Mouse (Mus musculus) intestine, embryonic 16.5 days (tissue): Measurements from ENCODE around the gene Klb. TPM values are rescaled to one million over a fixed set of nuclear protein-coding genes. Genes with fewer than 3 reads are reported as not detected.

Experiments used
- ATAC-seq: fragments of 200-750 bp; cut with Nextera tagmentation; 2 replicates; pipeline ENCODE4 v1.8.0; 2017; ENCODE audit warnings: moderate TSS enrichment, moderate library complexity
- H3K27ac ChIP-seq: fragments of 300-500 bp; sonication (generic); 2 replicates; pipeline ENCODE4 v1.5.1; 2014; ENCODE audit warnings: mild to moderate bottlenecking, low read length
- H3K27me3 ChIP-seq: fragments of 300-500 bp; sonication (generic); replicated peaks from 2 replicates; pipeline ENCODE4 v1.6.1; 2014; ENCODE audit warnings: low read length, control low read depth, mixed read lengths; ENCODE audit not compliant: control insufficient read depth, insufficient read depth
- H3K36me3 ChIP-seq: fragments of 300-500 bp; sonication (generic); 2 replicates; pipeline ENCODE4 v1.6.1; 2014; ENCODE audit warnings: low read length, control low read depth; ENCODE audit not compliant: control insufficient read depth, insufficient read depth
- H3K4me1 ChIP-seq: fragments of 300-500 bp; sonication (generic); 2 replicates; pipeline ENCODE4 v1.6.1; 2014; ENCODE audit warnings: low read length, control low read depth, mixed read lengths; ENCODE audit not compliant: control insufficient read depth, insufficient read depth
- H3K4me2 ChIP-seq: fragments of 300-500 bp; sonication (generic); 2 replicates; pipeline ENCODE4 v1.6.1; 2014; ENCODE audit warnings: low read depth, low read length, control low read depth
- H3K4me3 ChIP-seq: fragments of 300-500 bp; sonication (generic); 2 replicates; pipeline ENCODE4 v1.5.1; 2014; ENCODE audit warnings: mild to moderate bottlenecking, low read length
- H3K9ac ChIP-seq: fragments of 300-500 bp; sonication (generic); 2 replicates; pipeline ENCODE4 v1.6.1; 2014; ENCODE audit warnings: low read depth, low read length
- H3K9me3 ChIP-seq: fragments of 300-500 bp; sonication (generic); 2 replicates; pipeline ENCODE4 v1.6.1; 2016; ENCODE audit warnings: low read length, control low read depth; ENCODE audit not compliant: control insufficient read depth
- WGBS: fragments of 180-500 bp; shearing (Covaris S2); extraction: QIAGEN DNeasy Blood & Tissue Kit; methylation state at CpG from one replicate; pipeline ENCODE4 v1.1.7; 2014; 5-methylcytosine and 5-hydroxymethylcytosine counted together
- polyA plus RNA-seq: library from polyadenylated mRNA; unstranded; fragments of >200 nt; fragmentation: Nextera tagmentation; extraction: Ambion mirVana; gene quantifications from 2 replicates; pipeline ENCODE4 v1.2.1, GENCODE M21; 2015

Klb gene
- polyA plus RNA-seq, 1 experiment from 2014 or later, result 2.9 TPM

GRCm38 (mm10) chr5:65326212-65326611, 21.9 kb upstream of the Klb start:
- WGBS, result 54% methylated on average over 5 of the region's 5 CpGs
- no peak for ATAC-seq
- Histone ChIP-seq H3K36me3 (no peaks in the 10 kb centered on the region), H3K4me3 (no peak overlapping the region), H3K27me3 (no peaks in the 10 kb centered on the region), H3K9ac (no peak overlapping the region), H3K4me1 (0 out of 2 replicates have a peak, but pooled peaks cover 3% of the 10 kb centered on the region), H3K4me2 (no peak overlapping the region), H3K27ac (peak overlapping the region; percentile 65; the same call in 1 of the 2 replicates), H3K9me3 (no peaks in the 10 kb centered on the region)

DNA sequence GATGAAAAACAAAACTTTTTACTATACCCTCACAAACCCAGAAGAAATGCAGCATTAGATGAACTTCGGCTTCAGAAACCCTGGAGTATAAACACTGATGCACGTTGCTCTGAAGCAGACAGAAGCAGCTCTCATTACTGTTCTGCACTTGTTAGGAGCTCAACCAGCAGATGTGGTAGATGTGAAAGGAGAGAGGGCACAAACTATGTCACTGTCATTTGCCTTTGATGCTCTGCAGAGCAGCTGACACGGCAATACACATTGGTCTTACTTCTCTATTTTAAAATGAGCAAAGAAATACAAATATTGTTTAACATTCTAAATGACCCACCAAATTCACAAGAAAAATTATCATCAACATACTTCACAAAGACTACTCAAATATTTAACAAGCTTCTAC, 18.1 kb upstream of the Klb start:
- Histone ChIP-seq H3K27ac (no peak overlapping the region), H3K4me1 (peaks cover 10% of the 10 kb centered on the region; the same call in 1 of the 2 replicates), H3K4me3 (no peak overlapping the region), H3K27me3 (no peaks in the 10 kb centered on the region), H3K9ac (no peak overlapping the region), H3K36me3 (no peaks in the 10 kb centered on the region), H3K4me2 (no peak overlapping the region), H3K9me3 (no peaks in the 10 kb centered on the region)
- 51% methylated on average over 3 of the region's 3 CpGs for WGBS
- no peak for ATAC-seq

DNA sequence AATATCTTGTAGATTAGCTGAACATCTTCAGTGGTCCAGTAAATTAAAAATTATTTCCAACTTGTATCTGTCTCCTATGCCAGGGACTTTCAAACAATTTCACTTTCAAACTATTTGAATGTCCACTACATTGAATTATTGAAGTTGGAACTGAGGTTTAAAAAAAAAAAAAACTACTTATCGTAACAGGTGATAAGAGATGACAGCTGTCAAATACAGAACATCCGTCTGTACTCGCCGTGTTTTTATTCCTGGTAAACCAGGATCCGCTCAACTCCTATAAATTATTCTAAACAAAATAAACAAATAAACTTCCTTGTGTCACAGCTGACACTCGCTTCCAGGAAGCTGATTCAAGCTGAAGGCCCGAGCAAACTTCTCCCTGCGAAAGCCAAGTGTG, 13.3 kb upstream of the Klb start:
- peak overlapping the region; percentile 87; the same call in 1 of the 2 replicates for H3K27ac ChIP-seq
- no peaks in the 10 kb centered on the region for H3K9me3 ChIP-seq
- peak overlapping the region; percentile 100 for H3K4me3 ChIP-seq
- H3K36me3 ChIP-seq, result no peaks in the 10 kb centered on the region
- peak overlapping the region; percentile 55 for H3K4me2 ChIP-seq
- peak overlapping the region; percentile 92 for H3K9ac ChIP-seq
- WGBS, result 4% methylated on average over 8 of the region's 8 CpGs
- H3K27me3 ChIP-seq, result no peaks in the 10 kb centered on the region
- H3K4me1 ChIP-seq, result peaks cover 11% of the 10 kb centered on the region; the same call in 1 of the 2 replicates
- ATAC-seq, result no peak

GRCm38 (mm10) chr5:65335298-65336074, 12.6 kb upstream of the Klb start, which contains the start of gene Rfc1:
TSS of gene Rfc1 (minus strand) at chr5:65335670.
- peak within 1 kb of the TSS; percentile 100 for H3K4me3 ChIP-seq
- H3K36me3 ChIP-seq, result no peaks in the 10 kb centered on the region
- peak within 1 kb of the TSS; percentile 55 for H3K4me2 ChIP-seq
- under 1% methylated on average over 65 of the region's 65 CpGs for WGBS
- H3K27me3 ChIP-seq, result no peaks in the 10 kb centered on the region
- ATAC-seq, result peak; percentile 97
- H3K27ac ChIP-seq, result peak within 1 kb of the TSS; percentile 87
- no peaks in the 10 kb centered on the region for H3K9me3 ChIP-seq
- H3K9ac ChIP-seq, result peak within 1 kb of the TSS; percentile 92
- peaks cover 11% of the 10 kb centered on the region; the same call in 1 of the 2 replicates for H3K4me1 ChIP-seq

- no peak overlapping the region for H3K9ac ChIP-seq
- peak overlapping the region; percentile 55 for H3K4me2 ChIP-seq
- 24% methylated on average over 4 of the region's 4 CpGs for WGBS
- H3K27me3 ChIP-seq, result no peaks in the 10 kb centered on the region
- H3K27ac ChIP-seq, result no peak overlapping the region
- peak overlapping the region; percentile 100 for H3K4me3 ChIP-seq
- H3K9me3 ChIP-seq, result no peaks in the 10 kb centered on the region
- no peak for ATAC-seq
- peaks cover 11% of the 10 kb centered on the region; the same call in 1 of the 2 replicates for H3K4me1 ChIP-seq
- no peaks in the 10 kb centered on the region for H3K36me3 ChIP-seq
Measured at GRCm38 (mm10) chr5:65336075-65336355, 12.1 kb upstream of the Klb start.

DNA sequence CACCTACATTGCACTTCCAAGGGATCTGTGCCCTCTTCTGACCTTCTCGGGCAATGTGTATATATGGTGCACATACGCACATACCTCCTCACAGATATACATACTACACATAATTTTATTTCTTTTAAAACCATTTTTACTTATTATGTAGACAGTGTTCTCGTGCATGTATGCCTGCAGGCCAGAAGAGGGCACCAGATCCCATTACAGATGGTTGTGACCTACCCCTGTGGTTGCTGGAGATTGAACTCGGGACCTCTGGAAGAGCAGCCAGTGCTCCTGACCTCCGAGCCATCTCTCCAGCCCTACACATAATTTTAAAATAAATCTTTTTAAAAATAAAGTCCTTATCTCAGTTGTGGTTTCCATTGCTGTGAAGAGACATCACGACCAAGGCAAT, 9.7 kb upstream of the Klb start:
- H3K4me1 ChIP-seq, result peaks cover 11% of the 10 kb centered on the region; the same call in 1 of the 2 replicates
- no peak overlapping the region for H3K27ac ChIP-seq
- no peak overlapping the region for H3K9ac ChIP-seq
- H3K4me3 ChIP-seq, result no peak overlapping the region
- H3K27me3 ChIP-seq, result no peaks in the 10 kb centered on the region
- WGBS, result 88% methylated on average over 6 of the region's 6 CpGs
- no peak for ATAC-seq
- no peaks in the 10 kb centered on the region for H3K9me3 ChIP-seq
- H3K36me3 ChIP-seq, result no peaks in the 10 kb centered on the region
- H3K4me2 ChIP-seq, result no peak overlapping the region

DNA sequence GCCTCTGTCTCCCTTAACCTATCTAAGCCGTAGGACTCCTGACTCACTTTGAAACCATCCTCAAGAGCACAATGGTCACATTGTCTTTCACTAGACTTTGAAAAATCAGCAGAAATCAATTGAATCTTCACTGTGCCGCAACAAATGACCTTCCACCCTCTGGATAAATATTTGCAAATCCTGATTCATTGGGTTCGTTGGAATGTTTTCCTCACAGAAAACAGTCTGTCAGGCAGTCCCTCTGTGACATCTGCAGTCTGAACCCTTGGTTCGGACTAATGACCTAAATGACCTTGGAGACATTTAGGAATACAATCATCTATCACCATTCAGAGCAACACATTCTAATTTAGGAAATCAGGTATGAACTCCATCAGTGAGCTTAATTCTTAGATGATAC, 7.9 kb upstream of the Klb start:
- Histone ChIP-seq H3K9ac (no peak overlapping the region), H3K27ac (no peak overlapping the region), H3K4me1 (peaks cover 4% of the 10 kb centered on the region; the same call in 1 of the 2 replicates), H3K4me3 (no peak overlapping the region), H3K27me3 (no peaks in the 10 kb centered on the region), H3K36me3 (no peaks in the 10 kb centered on the region), H3K4me2 (no peak overlapping the region), H3K9me3 (no peaks in the 10 kb centered on the region)
- no peak for ATAC-seq
- WGBS, result 27% methylated on average over 4 of the region's 4 CpGs

- H3K4me3 ChIP-seq, result no peak overlapping the region
- H3K27ac ChIP-seq, result no peak overlapping the region
- ATAC-seq, result no peak
- no peaks in the 10 kb centered on the region for H3K4me1 ChIP-seq
- H3K4me2 ChIP-seq, result no peak overlapping the region
- H3K27me3 ChIP-seq, result no peaks in the 10 kb centered on the region
- no peaks in the 10 kb centered on the region for H3K36me3 ChIP-seq
- no peak overlapping the region for H3K9ac ChIP-seq
- 59% methylated on average over 10 of the region's 10 CpGs for WGBS
- H3K9me3 ChIP-seq, result no peaks in the 10 kb centered on the region
Measured at GRCm38 (mm10) chr5:65350508-65350907, 2.4 kb downstream of the Klb start.

GRCm38 (mm10) chr5:65354097-65354496, 6.0 kb downstream of the Klb start:
- no peaks in the 10 kb centered on the region for H3K27me3 ChIP-seq
- H3K36me3 ChIP-seq, result no peaks in the 10 kb centered on the region
- H3K4me2 ChIP-seq, result no peak overlapping the region
- H3K4me1 ChIP-seq, result no peaks in the 10 kb centered on the region
- H3K4me3 ChIP-seq, result no peak overlapping the region
- no peak for ATAC-seq
- 64% methylated on average over 3 of the region's 3 CpGs for WGBS
- H3K9me3 ChIP-seq, result no peaks in the 10 kb centered on the region
- H3K27ac ChIP-seq, result no peak overlapping the region
- H3K9ac ChIP-seq, result no peak overlapping the region
